Mouse (Mus musculus): ENCODE data around the gene Cfap221. TPM values are rescaled to one million over a fixed set of nuclear protein-coding genes. Genes with fewer than 3 reads are reported as not detected.

Cfap221 gene
- 0.07 and 0.11 TPM in 2 replicates for polyA plus RNA-seq (2015; fragmentation: Nextera tagmentation; extraction: Ambion mirVana)

DNA sequence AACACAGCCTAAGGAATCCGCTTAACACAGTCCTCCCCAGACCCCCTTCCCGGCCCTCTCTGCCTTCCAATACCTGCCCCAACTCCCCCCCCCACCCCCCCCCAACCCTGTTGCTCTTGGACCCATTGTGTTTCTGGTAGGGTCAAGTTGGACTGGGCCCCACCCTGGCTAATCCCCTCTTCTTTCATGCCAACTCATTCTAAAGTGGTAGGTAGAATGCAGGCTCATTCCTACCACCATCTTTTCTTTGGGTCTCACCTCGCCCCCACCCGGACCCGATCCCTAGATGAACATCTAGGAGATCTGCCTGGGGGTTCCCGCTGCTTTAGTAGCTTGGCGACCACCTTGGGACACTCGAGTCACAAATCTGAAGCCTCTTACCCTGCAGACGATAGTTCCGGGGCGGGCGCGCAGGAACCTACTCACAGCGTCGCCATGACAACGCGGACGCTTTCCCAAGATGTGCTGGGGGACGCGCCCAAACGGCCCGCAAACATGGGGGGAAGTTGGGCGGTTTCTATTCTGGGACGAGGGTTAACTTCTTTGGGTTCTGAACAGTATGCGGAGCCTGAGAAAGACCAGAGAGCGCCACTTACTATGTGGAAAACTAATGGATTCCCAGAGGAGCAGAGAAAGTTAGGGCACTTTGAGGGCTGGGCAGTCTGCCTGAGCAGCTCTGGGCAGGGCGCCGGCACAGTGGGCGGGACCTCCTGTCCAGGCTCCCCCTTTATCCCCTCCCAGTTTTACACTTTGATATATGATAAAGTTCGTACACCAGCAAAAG lies at the start of gene Cfap221:
Cfap221 (minus strand) TSS at position 437 of the 784 bp plus-strand sequence.
- 6% methylated on average over 30 of the region's 30 CpGs for WGBS
- H3K9ac ChIP-seq (ENCODE audit: low read length) = peak within 1 kb of the TSS; percentile 5; the same call in 1 of the 2 replicates
- no peak within 1 kb of the TSS for H3K27ac ChIP-seq (replicated peaks)
- peak within 1 kb of the TSS; percentile 47 for H3K4me2 ChIP-seq (replicated peaks; ENCODE audit: low read depth)
- H3K4me3 ChIP-seq (ENCODE audit: low read depth, low read length) = peak within 1 kb of the TSS; percentile 39
- TF ChIP-seq EP300 (optimal IDR thresholded peaks at IDR 0.05) = no peak
- TF ChIP-seq CTCF (IDR thresholded peaks at IDR 0.05; ENCODE audit: low read depth) = no peak
- H3K4me1 ChIP-seq (replicated peaks; ENCODE audit: control insufficient read depth, insufficient read depth) = no peaks in the 10 kb centered on the region
- no peaks in the 10 kb centered on the region for H3K9me3 ChIP-seq (ENCODE audit: control insufficient read depth, low read length)
- H3K36me3 ChIP-seq (ENCODE audit: control insufficient read depth, insufficient read depth, low read length) = no peaks in the 10 kb centered on the region
- ATAC-seq (ENCODE audit: low FRiP score, low TSS enrichment) = peak; percentile 87
- H3K27me3 ChIP-seq (ENCODE audit: control insufficient read depth, insufficient read depth, low read length) = no peaks in the 10 kb centered on the region
- DNase-seq (ENCODE audit: low spot score) = peak; percentile 79

DNA sequence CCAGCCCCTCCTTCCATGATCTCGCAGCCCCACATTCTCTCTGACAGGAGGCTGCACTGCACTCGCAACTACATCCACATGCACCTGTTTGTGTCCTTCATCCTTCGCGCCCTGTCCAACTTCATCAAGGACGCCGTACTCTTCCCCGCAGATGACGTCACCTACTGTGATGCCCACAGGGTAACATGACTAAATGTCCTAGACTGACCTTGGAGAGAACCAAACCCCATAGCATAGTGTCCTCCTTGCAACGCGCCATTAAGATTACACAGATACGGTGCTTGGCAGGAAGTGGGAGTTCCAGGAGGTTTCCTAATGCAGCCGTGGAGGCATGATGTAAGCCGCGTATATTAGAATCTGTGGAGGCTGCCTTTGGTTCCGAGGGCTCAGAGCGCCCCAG lies 47.5 kb upstream of the Cfap221 start:
- WGBS = 77% methylated on average over 16 of the region's 16 CpGs
- Histone ChIP-seq H3K27ac (replicated peaks) (no peak overlapping the region), H3K4me3 (ENCODE audit: low read depth, low read length) (no peak overlapping the region), H3K4me2 (replicated peaks; ENCODE audit: low read depth) (no peak overlapping the region), H3K27me3 (ENCODE audit: control insufficient read depth, insufficient read depth, low read length) (no peaks in the 10 kb centered on the region), H3K36me3 (ENCODE audit: control insufficient read depth, insufficient read depth, low read length) (no peaks in the 10 kb centered on the region), H3K4me1 (replicated peaks; ENCODE audit: control insufficient read depth, insufficient read depth) (no peaks in the 10 kb centered on the region), H3K9ac (ENCODE audit: low read length) (no peak overlapping the region), H3K9me3 (ENCODE audit: control insufficient read depth, low read length) (no peaks in the 10 kb centered on the region)
- TF ChIP-seq EP300 (optimal IDR thresholded peaks at IDR 0.05) (no peak), CTCF (IDR thresholded peaks at IDR 0.05; ENCODE audit: low read depth) (no peak)
- ATAC-seq (ENCODE audit: low FRiP score, low TSS enrichment) (peak; percentile 24; the same call in 1 of the 2 replicates), DNase-seq (ENCODE audit: low spot score) (no peak)

DNA sequence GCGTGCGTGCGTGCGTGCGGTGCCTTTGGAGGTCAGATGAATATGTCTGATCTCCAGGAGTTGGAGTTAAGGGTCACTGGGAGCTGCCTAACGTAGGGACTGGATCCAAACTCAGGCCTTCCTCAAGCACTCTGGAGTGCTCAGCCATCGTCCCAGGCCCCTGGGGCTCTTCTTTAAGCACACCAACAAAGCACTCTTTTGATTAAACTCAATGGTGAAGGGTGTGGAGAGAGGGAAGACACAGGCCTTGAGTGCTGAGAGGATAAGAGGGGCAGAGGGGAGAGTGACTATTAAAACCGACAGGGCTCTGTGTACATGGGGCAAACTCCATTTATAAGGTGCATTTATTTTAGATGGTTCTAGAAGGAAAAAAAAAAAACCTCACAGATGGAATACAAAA lies 45.4 kb upstream of the Cfap221 start:
- H3K36me3 ChIP-seq (ENCODE audit: control insufficient read depth, insufficient read depth, low read length) = no peaks in the 10 kb centered on the region
- no peak for ATAC-seq (ENCODE audit: low FRiP score, low TSS enrichment)
- no peak overlapping the region for H3K27ac ChIP-seq (replicated peaks)
- no peak for TF ChIP-seq EP300 (optimal IDR thresholded peaks at IDR 0.05)
- no peak for TF ChIP-seq CTCF (IDR thresholded peaks at IDR 0.05; ENCODE audit: low read depth)
- H3K4me2 ChIP-seq (replicated peaks; ENCODE audit: low read depth) = no peak overlapping the region
- 75% methylated on average over 8 of the region's 8 CpGs for WGBS
- no peaks in the 10 kb centered on the region for H3K4me1 ChIP-seq (replicated peaks; ENCODE audit: control insufficient read depth, insufficient read depth)
- H3K9me3 ChIP-seq (ENCODE audit: control insufficient read depth, low read length) = no peaks in the 10 kb centered on the region
- H3K9ac ChIP-seq (ENCODE audit: low read length) = no peak overlapping the region
- no peak for DNase-seq (ENCODE audit: low spot score)
- no peaks in the 10 kb centered on the region for H3K27me3 ChIP-seq (ENCODE audit: control insufficient read depth, insufficient read depth, low read length)
- H3K4me3 ChIP-seq (ENCODE audit: low read depth, low read length) = no peak overlapping the region

DNA sequence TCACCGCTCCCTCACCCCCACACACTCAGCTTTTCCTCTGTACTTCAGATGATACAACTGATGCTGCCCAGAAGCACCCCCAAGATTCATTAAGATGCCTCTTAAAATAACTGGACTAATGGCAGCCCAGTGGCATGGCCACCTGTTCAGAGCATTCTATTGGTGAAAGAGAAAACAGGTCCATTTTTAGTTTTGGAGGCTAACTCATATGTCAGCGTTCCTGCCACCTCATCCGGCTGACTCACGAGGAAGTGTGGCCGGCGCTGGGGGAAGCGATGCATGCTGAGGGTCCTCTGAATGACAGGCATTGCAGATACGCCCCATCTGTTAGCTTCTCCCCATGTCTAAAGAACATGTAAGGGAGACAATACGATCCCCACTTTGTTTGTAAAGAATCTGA lies 41.6 kb upstream of the Cfap221 start:
- 80% methylated on average over 9 of the region's 9 CpGs for WGBS
- Histone ChIP-seq H3K4me3 (ENCODE audit: low read depth, low read length) (no peak overlapping the region), H3K9me3 (ENCODE audit: control insufficient read depth, low read length) (no peaks in the 10 kb centered on the region), H3K4me1 (replicated peaks; ENCODE audit: control insufficient read depth, insufficient read depth) (no peaks in the 10 kb centered on the region), H3K27ac (replicated peaks) (no peak overlapping the region), H3K4me2 (replicated peaks; ENCODE audit: low read depth) (no peak overlapping the region), H3K27me3 (ENCODE audit: control insufficient read depth, insufficient read depth, low read length) (no peaks in the 10 kb centered on the region), H3K36me3 (ENCODE audit: control insufficient read depth, insufficient read depth, low read length) (no peaks in the 10 kb centered on the region), H3K9ac (ENCODE audit: low read length) (no peak overlapping the region)
- no peak for ATAC-seq (ENCODE audit: low FRiP score, low TSS enrichment)
- DNase-seq (ENCODE audit: low spot score) = no peak
- TF ChIP-seq CTCF (IDR thresholded peaks at IDR 0.05; ENCODE audit: low read depth) (no peak), EP300 (optimal IDR thresholded peaks at IDR 0.05) (no peak)

DNA sequence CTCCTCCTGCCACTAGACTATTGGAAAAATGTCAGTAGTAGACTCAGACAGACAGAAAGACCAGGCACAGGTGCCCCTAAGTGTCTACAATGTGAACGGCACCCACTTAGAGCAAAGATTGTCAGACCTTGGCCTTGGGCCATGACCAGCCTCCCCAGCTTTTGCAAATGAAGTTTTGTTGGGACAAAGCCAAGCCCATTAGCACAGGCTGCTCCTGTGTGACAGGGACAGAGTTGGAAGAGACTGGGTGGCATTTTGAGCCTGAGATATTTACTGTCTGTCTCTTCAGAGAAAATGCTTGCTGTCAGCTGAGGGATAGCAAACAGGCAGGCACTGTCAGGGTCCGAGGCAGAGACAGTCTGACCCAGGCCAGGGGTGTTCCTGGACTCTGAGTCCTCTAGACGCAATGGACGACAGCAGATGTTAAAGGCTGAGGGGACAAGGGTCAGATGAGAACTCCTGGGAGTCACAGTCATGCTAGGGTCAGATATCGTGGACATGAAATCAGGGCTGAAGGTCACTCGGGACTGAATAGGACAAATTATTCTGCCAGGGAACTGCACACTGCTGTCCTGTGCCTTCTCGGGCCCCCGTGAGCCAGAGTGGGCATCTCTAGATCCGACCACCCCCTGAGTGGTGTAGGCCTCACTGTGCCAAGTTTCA lies 40.1 kb upstream of the Cfap221 start:
- no peaks in the 10 kb centered on the region for H3K9me3 ChIP-seq (ENCODE audit: control insufficient read depth, low read length)
- no peak overlapping the region for H3K4me2 ChIP-seq (replicated peaks; ENCODE audit: low read depth)
- no peak overlapping the region for H3K4me3 ChIP-seq (ENCODE audit: low read depth, low read length)
- no peak for TF ChIP-seq EP300 (optimal IDR thresholded peaks at IDR 0.05)
- TF ChIP-seq CTCF (IDR thresholded peaks at IDR 0.05; ENCODE audit: low read depth) = no peak
- H3K9ac ChIP-seq (ENCODE audit: low read length) = no peak overlapping the region
- H3K36me3 ChIP-seq (ENCODE audit: control insufficient read depth, insufficient read depth, low read length) = no peaks in the 10 kb centered on the region
- 64% methylated on average over 9 of the region's 9 CpGs for WGBS
- no peaks in the 10 kb centered on the region for H3K27me3 ChIP-seq (ENCODE audit: control insufficient read depth, insufficient read depth, low read length)
- DNase-seq (ENCODE audit: low spot score) (peak; percentile 44), ATAC-seq (ENCODE audit: low FRiP score, low TSS enrichment) (no peak)
- H3K27ac ChIP-seq (replicated peaks) = no peak overlapping the region
- no peaks in the 10 kb centered on the region for H3K4me1 ChIP-seq (replicated peaks; ENCODE audit: control insufficient read depth, insufficient read depth)

Measured in stomach, postnatal 0 days (tissue).